Mouse (Mus musculus) adrenal gland (tissue): ENCODE data around the gene Eif5a2.
"Not testable (repeated sequence)": the region's sequence is repeated elsewhere in the genome, so short reads cannot be mapped to it uniquely, and the experiment has no call there.

Experiments used
- intact Hi-C: fragments of 180-260 bp; cut with DNase I; formaldehyde crosslinking; loops from one replicate; pipeline ENCODE4 v1.15.1; 2025
- long read RNA-seq, 2 experiments: library from polyadenylated mRNA; unstranded; transcript quantifications; one replicate each; pipeline ENCODE4 v2.0.0; 2020; ENCODE audit warnings: borderline replicate concordance in 1 of 2; ENCODE audit not compliant: insufficient replicate concordance in 1 of 2

Eif5a2 gene
- long read RNA-seq, experiment 1 = 0 reads
- long read RNA-seq, experiment 2, full-length matches to known transcripts = 1 of 1 reads
- long read RNA-seq, experiment 2, partial matches to known transcripts = 0 of 1 reads
- long read RNA-seq, experiment 2, other reads (novel, unspliced or antisense) = 0 of 1 reads

GRCm38 (mm10) chr3:28780994-28781393 is at the start of gene Eif5a2:
Gene Eif5a2, plus strand, starts transcription at chr3:28781276.
- intact Hi-C loops = no loop called here

DNA sequence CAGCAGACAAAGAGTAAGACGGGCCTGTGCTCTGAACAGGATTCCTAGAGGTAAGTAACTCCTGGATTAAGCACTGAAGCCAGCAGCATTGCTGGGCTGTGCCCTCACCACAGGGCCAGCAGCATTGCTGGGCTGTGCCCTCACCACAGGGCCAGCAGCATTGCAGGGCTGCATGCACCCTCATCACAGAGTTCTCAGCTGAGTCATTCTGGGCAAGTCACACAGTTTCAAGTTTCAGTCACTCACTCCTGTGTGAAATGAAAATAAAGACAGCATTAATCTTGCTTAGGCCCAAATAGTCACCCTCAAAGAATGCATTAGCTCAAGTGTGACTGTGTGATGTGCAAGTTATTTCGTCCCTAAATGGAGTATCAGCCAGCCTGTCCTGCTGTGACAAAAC is 46.4 kb upstream of the Eif5a2 start:
- intact Hi-C loops = no loop called here

DNA sequence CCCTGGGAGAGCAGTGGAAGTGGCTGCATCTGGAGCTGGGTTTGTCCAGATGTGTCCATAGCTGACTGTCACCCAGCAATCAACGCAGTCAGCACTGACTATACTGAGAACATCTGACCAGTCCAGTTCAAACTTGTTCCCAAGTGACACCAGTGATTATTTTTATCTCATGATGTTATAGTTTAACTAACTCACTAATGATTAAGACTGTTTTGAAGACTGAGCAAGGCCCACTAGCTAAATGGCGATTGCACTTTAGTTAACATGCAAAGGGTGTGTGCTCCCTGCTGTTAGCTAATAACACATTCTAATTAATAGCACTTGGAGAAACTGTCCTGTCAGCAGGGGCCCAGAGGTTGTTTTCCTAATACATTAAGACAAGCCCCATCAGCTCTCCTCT is 44.1 kb upstream of the Eif5a2 start:
- intact Hi-C loops = no loop called here

GRCm38 (mm10) chr3:28740353-28740752 is 40.7 kb upstream of the Eif5a2 start:
- intact Hi-C loops = no loop called here

GRCm38 (mm10) chr3:28743251-28743650 is 37.8 kb upstream of the Eif5a2 start:
- intact Hi-C loops = no loop called here

DNA sequence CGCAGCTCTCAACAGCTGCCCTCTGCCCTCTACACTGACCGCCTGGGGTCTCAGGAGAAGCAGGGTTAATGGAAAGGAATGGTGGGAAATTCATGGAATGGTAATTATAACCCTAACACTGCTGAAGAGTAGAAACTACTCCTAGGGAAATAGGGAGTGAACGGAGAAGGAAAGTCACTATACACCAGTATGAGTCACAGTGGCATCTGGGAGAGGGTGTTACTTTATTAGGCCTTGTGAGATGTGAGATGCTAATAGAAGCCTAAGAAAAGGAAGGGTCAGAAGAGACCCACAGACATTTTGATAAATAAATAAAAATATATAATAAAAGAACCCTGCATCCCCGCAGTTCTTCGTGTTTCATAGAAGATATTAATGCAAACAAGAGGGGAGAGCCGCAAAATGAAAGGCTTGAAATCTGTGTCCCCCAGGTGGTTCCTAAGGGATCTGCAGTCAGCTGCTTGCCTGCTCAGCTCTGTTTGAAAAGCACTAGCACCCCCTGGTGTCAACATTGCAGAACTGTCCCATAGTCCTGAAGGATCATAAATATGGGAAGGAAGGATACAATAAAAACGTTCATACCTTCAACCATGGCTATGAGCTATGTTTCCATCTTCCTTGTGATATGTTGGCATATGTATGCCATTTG is 35.1 kb upstream of the Eif5a2 start:
- intact Hi-C loops = loop anchor here (5.0 kb wide), 4 partner anchors 34 to 764 kb away; no protein-coding TSS in a partner anchor

DNA sequence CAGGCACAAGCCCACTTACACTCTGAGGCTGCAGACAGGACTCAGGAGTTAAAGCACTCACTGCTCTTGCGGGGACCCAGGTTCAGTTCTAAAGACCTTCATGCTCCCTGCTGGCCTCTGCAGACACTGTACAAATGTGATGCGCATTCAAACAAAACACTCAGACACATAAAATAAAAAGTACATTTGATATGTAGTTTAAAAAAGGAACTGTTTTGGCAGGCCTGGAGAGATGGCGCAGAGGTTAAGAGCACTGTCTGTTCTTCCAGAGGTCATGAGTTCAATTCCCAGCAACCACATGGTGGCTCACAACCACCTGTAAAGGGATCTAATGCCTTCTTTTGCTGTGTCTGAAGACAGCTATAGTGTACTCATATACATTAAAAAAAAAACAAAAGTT is 32.9 kb upstream of the Eif5a2 start:
- intact Hi-C loops = loop anchor here (5.0 kb wide), 4 partner anchors 36 to 766 kb away; no protein-coding TSS in a partner anchor

GRCm38 (mm10) chr3:28748956-28749355 is 32.1 kb upstream of the Eif5a2 start:
- intact Hi-C loops = loop anchor here (5.0 kb wide), 4 partner anchors 37 to 767 kb away; no protein-coding TSS in a partner anchor

DNA sequence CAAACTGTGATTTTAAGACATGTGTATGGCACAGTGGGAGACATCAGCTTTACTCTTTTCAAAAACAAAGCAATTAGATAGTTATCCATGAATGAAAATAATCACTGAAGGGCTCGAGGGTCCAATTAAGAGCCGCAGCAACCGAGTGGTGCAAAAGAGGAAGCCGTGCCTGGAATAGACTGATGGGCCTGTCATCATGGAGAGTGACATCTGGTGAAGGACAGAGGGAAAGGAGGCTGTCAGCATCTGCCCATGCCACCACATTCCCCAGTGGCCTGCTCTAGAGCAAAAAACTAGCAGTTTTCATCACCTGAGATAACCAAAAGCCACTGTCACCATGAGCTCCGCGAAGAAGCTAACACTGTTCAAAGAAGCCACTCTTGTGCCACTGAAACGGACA is 25.6 kb upstream of the Eif5a2 start:
- intact Hi-C loops = no loop called here

GRCm38 (mm10) chr3:28761225-28761789 is 19.8 kb upstream of the Eif5a2 start:
- intact Hi-C loops = no loop called here

DNA sequence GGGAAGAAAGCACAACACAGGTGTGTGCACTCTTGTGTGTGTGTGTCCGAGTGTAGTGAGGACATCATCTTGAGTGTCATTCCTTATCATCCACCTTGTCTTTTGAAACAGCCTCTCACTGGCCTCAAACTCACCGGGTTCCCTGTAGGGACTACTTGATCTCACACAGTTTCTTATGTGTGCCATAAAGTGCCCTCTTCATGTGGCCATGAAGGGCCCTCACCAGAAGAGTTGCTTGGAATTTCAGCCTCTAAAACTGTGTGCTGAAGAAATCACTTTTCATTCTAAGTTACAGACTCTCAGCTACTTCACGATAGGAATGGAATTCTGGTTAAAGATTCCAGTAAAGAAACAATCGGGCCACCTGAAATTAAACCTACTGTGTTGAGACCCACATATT is 14.1 kb upstream of the Eif5a2 start:
- intact Hi-C loops = no loop called here

- intact Hi-C loops = no loop called here
Measured at GRCm38 (mm10) chr3:28768222-28768621, 12.9 kb upstream of the Eif5a2 start.

DNA sequence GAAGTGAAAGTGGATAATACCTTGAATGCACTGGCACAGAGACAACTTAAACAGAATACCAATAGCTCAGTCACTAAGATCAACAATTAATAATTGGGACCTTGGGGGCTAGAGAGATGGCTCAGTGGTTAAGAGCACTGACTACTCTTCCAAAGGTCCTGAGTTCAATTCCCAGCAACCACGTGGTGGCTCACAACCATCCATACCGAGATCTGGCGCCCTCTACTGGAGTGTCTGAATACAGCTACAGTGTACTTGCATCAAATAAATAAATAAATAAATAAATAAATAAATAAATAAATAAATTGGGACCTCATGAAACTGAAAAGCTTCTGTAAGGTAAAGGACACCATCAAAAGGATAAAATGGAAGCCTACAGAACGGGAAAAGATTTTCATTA is 8.2 kb upstream of the Eif5a2 start:
- intact Hi-C loops = not testable (repeated sequence)

DNA sequence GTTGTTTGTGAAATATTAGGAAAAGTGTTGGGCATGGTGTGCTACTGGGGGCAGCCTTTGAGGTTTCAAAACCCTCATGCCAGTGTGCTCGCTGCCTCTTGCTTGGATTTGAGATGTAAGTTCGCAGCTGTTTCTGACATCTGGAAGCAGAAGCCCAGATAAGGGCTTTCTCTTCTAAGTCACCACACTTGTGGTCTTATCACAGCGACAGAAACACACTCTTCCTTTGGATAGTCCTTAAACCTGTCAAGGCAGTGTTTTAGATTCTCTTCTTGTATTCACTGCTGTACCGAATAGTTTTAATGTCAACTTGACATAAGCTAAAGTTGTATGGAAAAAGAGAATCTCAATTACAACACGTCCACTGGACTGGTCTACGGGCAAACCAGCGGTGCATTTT is 5.7 kb upstream of the Eif5a2 start:
- intact Hi-C loops = no loop called here

DNA sequence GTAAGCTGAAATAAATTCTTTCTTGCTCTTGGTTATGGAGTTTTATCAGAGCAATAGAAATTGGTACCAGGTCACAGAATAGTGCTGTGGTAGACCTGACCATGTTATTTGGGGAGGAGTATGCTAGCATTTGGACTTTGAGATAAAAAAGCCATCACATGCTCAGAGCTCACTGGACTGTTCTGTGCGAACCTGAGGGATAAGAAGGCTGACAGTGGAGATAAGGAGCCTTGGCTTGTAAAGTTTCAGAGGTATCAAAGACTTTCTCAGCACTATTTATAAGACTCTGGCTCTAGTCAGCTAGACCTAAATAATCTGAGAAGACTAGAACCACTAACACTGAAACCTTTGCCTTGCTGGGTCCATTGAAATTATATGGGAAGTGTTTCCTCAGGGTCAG is 5.1 kb upstream of the Eif5a2 start:
- intact Hi-C loops = no loop called here

DNA sequence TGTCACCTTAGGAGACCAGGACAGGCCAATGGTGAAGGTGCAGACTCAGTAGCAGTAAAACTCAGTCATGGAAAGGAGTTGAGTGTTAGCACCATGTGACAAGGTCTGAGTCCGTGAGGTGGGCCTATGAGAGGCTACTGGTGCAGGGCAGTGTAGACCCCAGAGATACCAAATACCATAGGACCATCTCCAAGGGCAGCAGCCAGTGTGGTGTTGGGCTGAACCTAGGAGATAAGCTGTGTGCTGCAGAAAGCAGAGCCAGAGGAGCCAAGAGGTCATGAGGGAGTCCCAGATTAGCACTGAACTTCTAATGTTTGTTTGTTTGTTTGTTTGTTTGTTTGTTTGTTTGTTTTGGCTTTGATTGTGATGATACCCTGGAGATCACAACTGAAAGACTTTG is 4.6 kb upstream of the Eif5a2 start:
- intact Hi-C loops = no loop called here

- intact Hi-C loops = no loop called here
Measured at GRCm38 (mm10) chr3:28780511-28780910, 565 bp upstream of the Eif5a2 start.

DNA sequence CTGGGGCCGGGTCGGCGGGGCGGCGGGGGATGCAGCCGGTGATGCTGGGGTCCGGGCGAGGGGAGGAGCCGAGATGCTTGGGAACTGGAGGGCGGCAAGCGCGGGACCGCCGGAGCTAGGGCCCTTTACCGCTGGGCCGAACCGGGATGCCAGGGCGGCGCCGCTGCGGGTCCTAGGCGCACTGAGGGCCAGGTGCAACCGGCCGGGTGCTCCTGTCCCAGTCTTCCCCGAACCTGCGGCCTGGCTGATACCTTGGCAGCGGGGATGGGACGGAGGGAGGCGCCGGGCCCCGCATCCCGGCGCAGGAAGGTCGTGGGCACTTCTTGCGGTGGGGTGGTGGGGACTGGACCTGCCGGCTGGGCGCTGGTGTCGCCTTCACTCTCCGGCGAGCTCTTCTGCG is 346 bp downstream of the Eif5a2 start:
- intact Hi-C loops = no loop called here

DNA sequence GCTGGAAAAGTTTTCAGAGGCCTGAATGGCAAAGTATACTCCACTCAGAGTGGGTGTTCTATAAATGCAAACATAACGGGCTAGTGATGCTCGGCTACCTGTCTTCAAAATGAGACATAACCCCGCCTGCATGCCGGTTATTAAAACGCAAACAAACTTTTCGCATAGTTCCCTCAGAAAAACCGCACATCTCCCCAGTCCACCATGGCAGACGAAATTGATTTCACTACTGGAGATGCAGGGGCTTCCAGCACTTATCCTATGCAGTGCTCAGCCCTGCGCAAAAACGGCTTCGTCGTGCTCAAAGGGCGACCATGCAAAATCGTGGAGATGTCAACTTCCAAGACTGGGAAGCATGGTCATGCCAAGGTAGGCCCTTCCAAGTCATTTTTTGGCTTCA is 772 bp downstream of the Eif5a2 start:
- intact Hi-C loops = no loop called here

GRCm38 (mm10) chr3:28784176-28784575 is 3.1 kb downstream of the Eif5a2 start:
- intact Hi-C loops = no loop called here

GRCm38 (mm10) chr3:28794835-28795234 is 13.8 kb downstream of the Eif5a2 start:
- intact Hi-C loops = no loop called here

GRCm38 (mm10) chr3:28805301-28806097 is 24.4 kb downstream of the Eif5a2 start, which contains the start of gene Rpl22l1:
Gene Rpl22l1, plus strand, starts transcription at chr3:28805436.
- intact Hi-C loops = no loop called here
